Mouse (Mus musculus) fibroblast of lung, adult 2 months (primary cell): Measurements from ENCODE around the gene Psmd13.

Experiments used
- DNase-seq: peaks from one replicate; pipeline ENCODE4 v3.0.0-alpha.2; 2011; ENCODE audit warnings: low read depth

The Psmd13 gene

DNA sequence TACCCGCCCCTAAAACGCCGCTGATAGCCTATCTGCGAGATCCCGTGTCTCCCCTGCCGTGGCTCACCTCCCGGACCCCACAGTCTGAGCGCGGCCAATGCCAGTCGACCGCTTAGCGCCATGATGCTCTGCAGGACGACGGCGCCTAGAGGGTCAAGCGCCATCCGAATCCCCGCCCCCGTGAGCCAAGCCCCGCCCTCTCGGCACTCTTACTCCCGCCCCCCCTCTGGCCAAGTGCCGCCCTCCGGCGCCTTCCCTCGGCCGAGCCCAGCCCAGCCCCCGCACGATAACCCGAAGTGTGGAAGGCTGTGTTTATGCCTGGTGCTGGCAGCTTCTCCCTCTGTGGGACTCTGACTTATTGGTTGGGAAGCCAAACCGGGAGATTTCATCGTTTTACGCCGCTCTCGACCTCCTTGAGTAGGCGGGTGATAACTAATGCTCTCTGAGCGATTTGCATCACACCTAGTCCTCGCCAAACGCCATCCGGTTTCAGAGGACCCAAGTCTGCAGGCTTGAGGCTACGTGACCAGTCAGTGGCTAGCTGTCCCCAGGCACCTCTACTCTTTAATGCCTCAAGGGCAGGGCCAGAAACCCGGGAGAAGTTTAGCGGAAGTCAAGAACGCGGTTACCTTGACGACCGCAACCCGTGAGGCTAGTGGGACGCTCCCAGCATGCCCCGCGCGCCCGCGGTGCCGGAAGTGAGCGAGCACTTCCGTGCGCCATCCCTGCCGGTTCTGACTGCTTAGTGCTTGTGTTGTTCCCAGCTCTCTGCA, at the start of gene Psmd13, which contains the start of gene Sirt3:
Gene Psmd13, plus strand, starts transcription at position 273 of the 773 bp plus-strand sequence.
Gene Sirt3, minus strand, starts transcription at position 614 of the 773 bp plus-strand sequence.
- DNase-seq: peak; percentile 78

DNA sequence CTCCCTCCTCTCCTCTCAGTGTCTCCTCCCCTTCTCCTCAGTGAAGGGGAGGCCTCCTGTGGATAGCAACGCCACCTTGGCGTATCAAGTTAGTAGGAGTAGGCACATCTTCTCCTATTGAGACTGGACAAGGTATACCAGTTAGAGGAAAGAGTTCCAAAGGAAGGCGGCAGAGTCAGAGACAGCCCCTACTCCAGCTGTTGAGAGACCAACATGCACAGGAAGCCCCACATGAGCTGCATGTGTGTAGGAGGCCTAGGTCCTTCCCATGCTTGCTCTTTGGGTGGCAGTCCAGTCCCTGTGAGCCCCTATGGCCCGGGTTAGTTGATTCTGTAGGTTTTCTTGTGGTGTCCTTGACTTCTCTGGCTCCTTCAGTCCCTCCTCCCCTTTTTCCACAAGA, 48.4 kb upstream of the Psmd13 start:
- no peak for DNase-seq

DNA sequence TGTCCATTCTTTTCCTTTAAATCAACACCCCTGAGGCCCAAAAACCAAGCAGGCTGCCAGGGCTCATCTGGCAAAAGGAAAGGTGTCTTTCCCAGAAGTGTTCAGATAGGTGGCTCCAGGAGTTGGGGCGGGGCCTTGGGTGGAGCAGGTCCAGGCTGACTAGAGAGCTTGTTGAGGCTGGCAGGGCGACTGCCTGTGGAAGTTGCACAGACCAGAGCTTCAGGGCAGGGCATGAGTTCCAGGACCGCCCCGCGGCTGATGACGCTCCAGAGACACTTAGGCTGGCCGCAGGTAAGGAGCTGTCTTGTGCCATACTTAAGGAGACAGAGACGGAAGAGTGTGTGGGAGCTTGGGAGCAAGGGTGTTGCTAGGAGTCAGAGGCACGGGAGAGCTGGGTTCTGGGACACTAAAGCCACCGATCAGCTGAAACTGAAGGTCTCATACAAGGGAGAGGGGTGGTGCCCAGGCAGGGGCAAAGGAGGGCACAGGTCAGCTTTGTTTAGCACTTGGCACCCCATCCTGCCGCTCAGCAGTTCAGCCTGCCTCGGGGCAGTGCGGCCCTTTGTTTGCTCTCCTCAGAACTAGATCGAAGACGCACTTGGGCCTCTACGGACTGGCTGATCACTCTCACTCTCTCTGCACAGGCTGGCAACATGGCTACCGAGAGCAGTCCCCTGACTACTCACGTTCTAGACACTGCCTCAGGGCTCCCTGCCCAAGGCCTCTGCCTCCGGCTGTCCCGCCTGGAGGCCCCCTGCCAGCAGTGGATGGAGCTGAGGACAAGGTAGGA, 46.6 kb upstream of the Psmd13 start, which contains the start of gene Urah:
Gene Urah, plus strand, starts transcription at position 51 of the 790 bp plus-strand sequence.
- no peak for DNase-seq

GRCm38 (mm10) chr7:140835758-140836087, 46.0 kb upstream of the Psmd13 start:
- DNase-seq: no peak

- no peak for DNase-seq
These were observed 45.3 kb upstream of the Psmd13 start for GRCm38 (mm10) chr7:140836243-140837115.

- no peak for DNase-seq
These were observed 42.2 kb upstream of the Psmd13 start for GRCm38 (mm10) chr7:140839556-140839955.

DNA sequence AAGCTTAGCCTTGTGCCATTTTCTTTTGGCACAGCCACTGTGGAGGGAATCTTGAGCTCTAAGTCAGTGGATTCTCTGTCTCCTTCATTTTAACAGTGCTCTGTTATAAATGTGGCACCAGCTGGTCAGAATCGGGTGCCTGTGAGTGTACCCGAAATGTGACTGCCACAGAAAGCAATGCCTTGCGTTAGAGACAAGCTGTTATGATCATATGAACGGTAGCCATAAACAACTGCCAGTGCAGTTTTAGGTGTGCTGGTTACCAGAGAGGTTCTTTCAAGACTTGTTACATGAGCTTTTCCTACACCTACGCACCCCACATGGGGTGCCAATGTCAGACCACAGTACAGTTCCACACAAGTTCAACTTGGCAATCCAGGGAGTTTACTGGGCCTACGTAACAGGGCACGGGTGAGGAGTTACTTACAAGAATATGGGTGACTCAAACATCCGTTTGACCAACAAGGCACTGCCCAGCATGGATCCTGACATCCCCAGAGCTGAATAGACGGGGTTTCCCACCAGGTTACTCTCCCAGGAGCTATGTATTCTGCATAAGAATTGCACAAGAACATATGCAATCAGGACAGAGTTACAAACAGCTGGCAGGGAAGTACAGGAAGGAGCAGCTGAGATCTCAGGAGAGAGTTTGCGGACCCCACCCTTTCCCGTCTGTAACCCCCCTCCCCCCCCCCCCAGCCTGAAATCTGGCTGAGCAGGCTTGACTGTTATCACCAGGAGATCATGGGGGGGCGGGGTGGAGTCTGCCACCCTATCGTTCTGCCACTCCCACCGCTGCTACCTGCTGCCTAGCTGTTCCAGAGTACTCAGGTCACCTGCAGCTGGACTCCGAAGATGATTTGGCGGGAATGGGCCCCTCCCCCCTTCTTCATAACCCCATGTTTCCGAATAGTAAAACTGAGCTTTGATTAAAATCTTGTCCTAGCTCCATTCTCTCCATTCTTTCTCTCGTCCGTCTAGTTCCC, 40.7 kb upstream of the Psmd13 start:
- no peak for DNase-seq

GRCm38 (mm10) chr7:140843806-140844205, 38.0 kb upstream of the Psmd13 start:
- no peak for DNase-seq

DNA sequence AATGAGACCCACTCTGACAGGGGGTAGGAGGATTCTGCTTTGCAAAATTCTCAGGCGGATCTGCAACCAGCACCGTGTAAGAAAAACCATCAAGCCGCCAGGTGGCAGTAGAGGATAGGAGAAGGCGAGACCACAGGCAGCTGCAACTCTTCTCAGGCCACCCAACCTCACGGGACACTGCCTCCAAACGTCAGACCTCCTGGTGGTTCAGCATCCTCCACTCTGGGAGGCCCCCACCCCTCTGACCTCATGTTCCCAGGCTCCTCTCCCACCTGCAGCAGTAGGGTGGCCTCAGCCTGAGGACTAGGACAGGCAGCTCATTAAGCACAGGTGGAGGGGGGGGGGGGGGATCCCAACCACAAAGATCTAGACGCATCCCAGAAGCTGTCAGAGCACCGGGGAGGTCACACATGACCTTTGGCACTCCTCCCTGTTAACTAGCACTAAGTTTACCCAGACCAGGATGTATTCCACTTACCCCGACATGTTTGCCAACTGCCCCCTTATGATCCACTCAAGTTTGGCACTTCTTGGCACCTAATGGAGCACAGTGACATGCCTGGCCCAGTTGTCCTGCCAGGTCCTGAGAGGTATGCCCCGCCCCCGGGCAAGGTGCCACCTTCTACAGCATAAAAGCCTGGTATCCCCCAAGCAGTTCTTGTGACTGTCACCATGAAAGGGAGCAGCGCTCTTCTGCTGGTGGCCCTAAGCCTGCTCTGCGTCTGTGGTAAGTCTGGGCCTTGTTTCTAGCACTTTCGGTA, 36.7 kb upstream of the Psmd13 start, which contains the start of gene Scgb1c1:
Gene Scgb1c1, plus strand, starts transcription at position 643 of the 761 bp plus-strand sequence.
- DNase-seq: no peak

GRCm38 (mm10) chr7:140845683-140846082, 36.1 kb upstream of the Psmd13 start:
- no peak for DNase-seq

GRCm38 (mm10) chr7:140846676-140847075, 35.1 kb upstream of the Psmd13 start:
- no peak for DNase-seq

DNA sequence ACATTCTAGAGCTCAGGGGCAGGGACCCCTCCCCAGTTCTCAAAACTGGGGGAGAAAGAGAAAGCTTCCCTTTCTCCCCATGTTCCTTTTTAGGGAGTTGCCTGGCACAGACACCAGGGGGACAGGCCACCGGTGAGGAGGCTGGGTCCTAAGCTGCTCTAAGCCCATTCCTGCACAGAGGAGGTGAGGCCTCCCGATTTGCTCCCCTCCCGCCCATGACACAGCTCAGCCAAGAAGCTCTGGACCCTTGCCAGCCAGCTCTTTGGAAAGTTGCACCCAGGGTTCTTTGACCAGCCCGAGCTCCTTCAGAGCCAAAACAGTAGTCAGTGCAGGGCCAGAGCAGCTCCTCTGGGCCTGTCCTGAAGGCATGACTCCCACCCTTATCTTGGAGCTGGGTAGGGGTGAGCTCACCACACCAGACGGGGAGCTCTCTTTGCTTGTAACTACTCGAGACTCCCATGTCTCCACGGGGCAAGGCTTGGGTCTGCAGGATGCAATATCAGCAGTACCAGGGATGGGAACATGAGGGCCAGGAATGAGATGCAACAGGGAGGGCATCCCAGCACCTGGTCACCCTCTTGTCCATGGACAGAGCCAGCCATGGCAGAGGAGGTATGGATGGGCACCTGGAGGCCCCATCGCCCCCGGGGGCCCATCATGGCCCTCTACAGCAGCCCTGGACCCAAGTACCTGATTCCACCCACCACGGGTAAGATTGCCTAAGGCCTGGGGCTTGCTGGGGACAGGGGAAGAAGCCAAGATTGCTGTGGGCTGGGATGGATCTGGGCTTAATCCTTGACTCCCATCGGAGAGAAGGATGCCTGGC, 33.8 kb upstream of the Psmd13 start, which contains the start of gene Odf3:
Gene Odf3, plus strand, starts transcription at position 51 of the 826 bp plus-strand sequence.
- no peak for DNase-seq

GRCm38 (mm10) chr7:140848591-140848990, 33.2 kb upstream of the Psmd13 start:
- DNase-seq: no peak

DNA sequence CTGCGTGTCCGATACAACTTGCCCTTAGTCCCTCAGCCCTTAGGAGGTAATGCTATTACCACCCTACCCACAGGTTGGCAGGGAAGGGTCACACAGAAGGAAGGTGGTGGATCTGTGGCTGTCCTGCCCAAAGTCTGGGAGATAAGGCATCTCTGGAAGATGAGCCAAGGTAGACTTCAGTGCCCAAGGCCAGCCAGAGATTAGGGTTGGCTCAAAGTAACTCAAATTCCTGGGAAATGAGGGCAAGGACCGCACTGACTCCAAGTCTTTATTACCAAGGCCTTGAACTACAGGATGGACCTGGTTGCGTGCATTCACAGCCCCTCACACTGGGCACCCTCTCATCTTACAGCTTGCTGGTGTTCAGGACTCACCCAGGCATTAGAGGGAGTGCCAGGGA, 29.9 kb upstream of the Psmd13 start:
- DNase-seq: no peak

- no peak for DNase-seq
These were observed 28.4 kb upstream of the Psmd13 start for GRCm38 (mm10) chr7:140853386-140853785.

- DNase-seq: no peak
These were observed 27.3 kb upstream of the Psmd13 start for GRCm38 (mm10) chr7:140854483-140854882.

DNA sequence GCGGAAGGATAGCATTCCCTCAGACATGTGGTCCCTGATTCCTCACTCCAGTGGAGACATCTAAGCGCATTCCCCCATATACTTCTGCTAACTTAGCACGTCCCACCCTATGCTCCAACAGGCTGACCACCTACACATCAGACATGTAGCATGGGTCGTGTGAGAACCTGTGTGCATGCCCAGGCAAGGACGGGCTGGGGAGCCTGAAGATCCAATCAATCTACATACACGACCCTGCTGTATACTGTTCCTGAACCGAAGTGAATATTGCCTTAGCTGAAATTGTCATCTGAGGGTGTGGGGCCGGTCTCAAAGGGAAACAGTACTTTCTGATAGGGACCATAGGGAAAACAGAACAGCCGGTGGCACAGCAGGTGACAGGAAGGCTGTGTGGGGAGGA, 26.6 kb upstream of the Psmd13 start:
- no peak for DNase-seq

DNA sequence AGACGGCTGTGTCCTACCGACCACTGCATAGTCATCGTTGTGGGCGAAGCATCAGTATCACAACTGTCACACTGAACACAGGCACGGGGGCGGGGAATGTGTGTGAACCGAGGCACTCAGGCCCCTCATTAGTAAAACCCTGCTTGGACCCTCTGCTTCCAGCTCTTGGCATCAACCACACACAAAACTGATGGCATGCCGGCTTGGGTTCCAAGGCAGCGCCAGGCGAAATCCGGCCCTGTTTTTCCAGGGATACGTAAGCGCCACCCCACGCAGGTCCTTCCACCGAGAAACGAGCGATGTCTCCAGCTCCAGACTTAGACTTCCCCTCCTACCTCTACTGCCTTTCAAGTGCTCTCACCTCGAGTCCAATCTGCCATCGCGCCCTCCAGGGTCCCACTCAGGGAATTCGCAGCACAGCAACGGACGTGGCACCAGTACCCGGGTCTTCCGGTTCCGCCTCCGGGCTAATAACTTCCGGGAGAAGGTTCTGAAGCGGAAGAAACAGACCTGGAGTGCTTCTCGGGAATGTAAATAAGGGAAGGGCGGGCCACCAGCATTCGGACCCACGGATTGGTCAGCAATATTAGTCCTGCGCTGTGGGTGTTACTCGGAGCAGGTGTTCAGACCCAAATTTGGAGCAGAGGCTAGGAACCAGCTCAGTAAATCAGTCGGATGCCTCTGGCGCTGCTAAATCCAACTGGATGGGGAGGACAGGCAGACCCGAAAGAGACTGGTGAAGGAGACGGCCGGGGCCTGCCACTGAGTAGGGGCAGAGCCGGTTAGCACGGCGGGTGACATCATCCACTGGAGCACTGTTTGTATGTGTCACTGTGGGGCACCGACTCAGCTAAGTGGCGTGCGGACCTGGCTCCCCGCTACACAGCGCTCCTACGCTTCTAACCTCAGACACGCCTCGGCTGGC, 25.6 kb upstream of the Psmd13 start, which contains the start of gene Gm45785:
Gene Gm45785, minus strand, starts transcription at position 472 of the 925 bp plus-strand sequence.
- DNase-seq: peak; percentile 87
